Mouse (Mus musculus) testis, adult 2 months (tissue): Measurements from ENCODE around the gene Fbxo42. TPM values are rescaled to one million over a fixed set of nuclear protein-coding genes. Genes with fewer than 3 reads are reported as not detected.

Experiments used
- H3K27ac ChIP-seq: fragments of 200-500 bp; 2 replicates; pipeline ENCODE4 v1.5.1; 2012; ENCODE audit warnings: low read depth, low read length; ENCODE audit not compliant: control insufficient read depth, insufficient read depth
- H3K27me3 ChIP-seq: fragments of 200-500 bp; 2 replicates; pipeline ENCODE4 v1.6.1; 2012; ENCODE audit warnings: mild to moderate bottlenecking, low read length, moderate library complexity; ENCODE audit not compliant: control insufficient read depth, insufficient read depth
- H3K36me3 ChIP-seq: fragments of 200-500 bp; 2 replicates; pipeline ENCODE4 v1.6.1; 2012; ENCODE audit warnings: mild to moderate bottlenecking, low read length; ENCODE audit not compliant: control insufficient read depth, insufficient read depth
- H3K4me1 ChIP-seq: fragments of 200-500 bp; 2 replicates; pipeline ENCODE4 v1.6.1; 2012; ENCODE audit warnings: low read length; ENCODE audit not compliant: control insufficient read depth, insufficient read depth
- H3K4me3 ChIP-seq: fragments of 200-500 bp; 2 replicates; pipeline ENCODE4 v1.5.1; 2012; ENCODE audit warnings: low read depth, mild to moderate bottlenecking, low read length, moderate library complexity, mixed read lengths; ENCODE audit not compliant: control insufficient read depth
- CTCF ChIP-seq: fragments of 200-500 bp; IDR thresholded peaks from 2 replicates; pipeline ENCODE4 v1.5.1; 2012; ENCODE audit warnings: low read depth, mild to moderate bottlenecking, inconsistent platforms, low read length, moderate library complexity; ENCODE audit not compliant: control insufficient read depth, insufficient read depth, insufficient replicate concordance
- POLR2A ChIP-seq: fragments of 200-500 bp; IDR thresholded peaks from 2 replicates; pipeline ENCODE4 v1.6.1; 2012; ENCODE audit warnings: low read depth, mild to moderate bottlenecking, inconsistent platforms, low read length, moderate library complexity; ENCODE audit not compliant: control insufficient read depth
- polyA plus RNA-seq: library from polyadenylated mRNA; depleted of rRNA; stranded (reverse); fragments of >200 nt; gene quantifications from 2 replicates; pipeline ENCODE4 v1.2.3, GENCODE M21; 2012

The Fbxo42 gene
- polyA plus RNA-seq, 1 experiment: 10.7 TPM

DNA sequence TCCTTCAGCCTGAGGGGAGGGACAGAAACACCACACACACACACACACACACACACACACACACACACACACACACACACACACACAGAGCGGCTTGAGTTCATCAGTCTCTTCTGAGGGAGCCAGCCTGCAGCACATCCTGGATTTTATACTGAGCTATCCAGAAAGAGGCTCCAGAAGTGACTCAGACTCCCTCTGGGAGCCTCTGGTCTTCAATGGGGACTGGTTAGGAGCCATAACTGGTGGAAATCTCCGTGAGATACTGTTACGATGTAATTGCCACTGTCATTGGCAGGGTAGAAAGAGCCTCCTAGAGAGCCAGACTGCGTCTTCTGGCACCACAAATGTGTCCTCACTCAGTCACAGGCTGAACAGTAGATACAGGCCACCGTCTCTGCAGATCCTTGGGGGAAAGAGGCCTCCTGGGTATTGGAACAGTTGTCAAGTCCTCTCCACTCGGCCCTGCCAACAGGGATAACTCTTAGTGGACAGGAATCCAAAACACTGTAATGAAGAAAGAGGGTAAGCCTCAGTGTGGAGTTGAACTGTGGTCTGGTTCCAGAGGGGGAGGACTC lies 87.9 kb downstream of the Fbxo42 start:
- peaks cover 2% of the 10 kb centered on the region for H3K27me3 ChIP-seq
- TF ChIP-seq POLR2A (no peak), CTCF (no peak)
- peaks cover 10% of the 10 kb centered on the region for H3K4me1 ChIP-seq
- H3K4me3 ChIP-seq: peak overlapping the region; percentile 59
- no peak overlapping the region for H3K27ac ChIP-seq
- H3K36me3 ChIP-seq: no peaks in the 10 kb centered on the region

DNA sequence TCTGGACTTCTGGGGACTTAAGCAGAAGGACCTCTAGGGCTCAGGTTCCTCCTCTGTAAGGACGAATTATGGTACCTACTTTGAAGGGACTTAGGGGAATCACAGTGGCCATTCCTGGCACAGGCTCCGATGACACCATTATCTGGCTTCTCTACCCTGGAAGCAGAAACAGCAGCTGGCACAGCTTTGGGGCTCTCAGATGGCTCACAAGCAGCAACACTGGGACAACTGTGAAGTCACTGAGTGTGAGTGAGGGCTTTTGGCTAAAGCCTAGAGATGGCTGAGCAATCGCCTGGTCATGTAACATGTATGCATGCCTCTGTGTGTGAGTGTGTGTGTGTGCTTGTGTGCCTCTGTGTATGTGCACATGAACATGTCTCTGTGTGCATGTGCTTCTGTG lies 89.1 kb downstream of the Fbxo42 start:
- no peak for TF ChIP-seq POLR2A
- no peak for TF ChIP-seq CTCF
- H3K27ac ChIP-seq: no peak overlapping the region
- peaks cover 2% of the 10 kb centered on the region for H3K27me3 ChIP-seq

DNA sequence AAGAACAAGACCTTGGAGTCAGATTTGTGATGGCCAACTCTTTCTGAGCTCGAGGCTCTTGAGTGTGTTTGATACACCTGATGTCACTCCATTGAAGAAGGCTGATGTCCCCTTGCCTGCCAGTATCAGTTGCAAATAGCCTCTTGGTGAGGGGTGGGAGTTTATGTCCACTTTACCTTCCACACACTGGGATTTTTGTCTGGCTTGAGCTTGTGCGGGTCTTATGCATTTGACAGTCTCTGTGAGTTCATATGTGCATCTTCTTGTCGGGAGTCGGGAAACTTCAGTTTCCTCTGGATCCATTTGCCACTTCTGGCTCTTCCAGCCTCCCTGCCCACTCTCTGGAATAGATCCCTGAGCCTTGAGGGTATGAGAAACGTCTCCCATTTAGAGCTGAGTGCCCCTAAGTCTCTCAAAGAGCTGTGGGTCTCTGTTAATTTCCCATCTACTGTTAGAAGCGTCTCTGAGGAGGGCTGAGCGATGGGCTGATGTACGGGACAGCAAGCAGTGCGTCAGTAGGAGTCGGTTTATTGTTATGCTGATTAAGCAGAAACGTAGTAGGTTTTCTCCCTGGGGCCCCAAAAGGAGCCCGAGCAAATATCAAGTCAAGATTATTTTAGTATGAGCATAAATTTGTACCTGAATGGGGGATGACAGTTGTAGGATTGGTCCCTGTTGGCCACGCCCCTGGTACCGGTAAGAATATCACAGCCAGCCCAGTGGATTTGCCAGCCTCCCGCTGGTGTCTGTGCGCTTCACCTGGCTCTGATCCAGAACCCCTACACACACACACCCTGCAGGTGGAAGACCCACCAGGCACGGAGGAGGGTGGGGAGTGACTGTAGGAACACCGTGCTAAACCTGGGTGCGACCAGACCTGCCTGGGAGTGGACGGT lies 91.0 kb downstream of the Fbxo42 start:
- Histone ChIP-seq H3K27ac (no peak overlapping the region; the same call in 1 of the 2 replicates), H3K36me3 (no peaks in the 10 kb centered on the region), H3K4me1 (peaks cover 14% of the 10 kb centered on the region), H3K27me3 (peaks cover 2% of the 10 kb centered on the region), H3K4me3 (peak overlapping the region; percentile 56)
- TF ChIP-seq CTCF (no peak), POLR2A (no peak)

More for the DNA sequence above, 89.1 kb downstream of the Fbxo42 start:
- Histone ChIP-seq H3K4me3 (no peak overlapping the region), H3K4me1 (peaks cover 14% of the 10 kb centered on the region), H3K36me3 (no peaks in the 10 kb centered on the region)

DNA sequence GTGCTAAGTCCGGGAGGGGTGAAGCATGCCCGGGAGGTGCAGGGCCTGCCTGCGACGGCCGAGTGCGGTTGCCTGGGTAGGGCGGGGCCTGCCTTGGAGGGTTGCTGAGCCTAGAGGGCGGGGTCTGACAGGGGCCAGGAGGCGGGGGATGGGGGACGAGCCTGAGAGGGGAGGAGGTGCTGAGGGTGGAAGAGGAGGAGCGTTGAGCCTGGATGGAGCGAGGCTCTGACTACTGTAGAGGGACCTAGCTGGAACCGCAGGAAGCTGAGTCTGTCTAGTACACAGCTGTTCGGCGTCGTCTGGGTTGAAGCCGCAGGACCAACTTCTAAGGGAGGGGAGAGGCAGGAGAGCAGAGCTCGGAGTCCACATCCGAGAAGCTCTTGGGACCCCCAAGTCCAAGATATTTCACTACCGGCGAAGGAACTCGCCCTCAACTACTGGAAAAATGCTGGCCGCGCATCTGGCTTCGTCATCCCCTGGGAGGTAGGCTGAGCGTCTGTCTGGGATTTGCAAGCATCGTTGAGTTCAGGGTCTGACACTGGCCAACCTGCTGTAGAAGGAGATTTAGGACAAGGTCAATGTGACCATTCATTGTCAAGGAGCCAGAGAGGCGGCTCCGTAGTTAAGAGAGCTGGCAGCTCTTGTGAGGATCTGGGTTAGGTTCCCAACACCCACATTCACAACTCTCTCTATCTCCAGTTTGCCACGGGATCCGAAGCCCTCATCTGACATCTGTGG lies 91.8 kb downstream of the Fbxo42 start, which contains the start of gene Arhgef19:
TSS of gene Arhgef19 (plus strand) at position 112 of the 738 bp plus-strand sequence.
- Histone ChIP-seq H3K4me1 (peaks cover 14% of the 10 kb centered on the region), H3K27me3 (peaks cover 2% of the 10 kb centered on the region), H3K27ac (no peak within 1 kb of the TSS; the same call in 1 of the 2 replicates), H3K4me3 (peak within 1 kb of the TSS; percentile 56), H3K36me3 (no peaks in the 10 kb centered on the region)
- TF ChIP-seq POLR2A (no peak), CTCF (no peak)

DNA sequence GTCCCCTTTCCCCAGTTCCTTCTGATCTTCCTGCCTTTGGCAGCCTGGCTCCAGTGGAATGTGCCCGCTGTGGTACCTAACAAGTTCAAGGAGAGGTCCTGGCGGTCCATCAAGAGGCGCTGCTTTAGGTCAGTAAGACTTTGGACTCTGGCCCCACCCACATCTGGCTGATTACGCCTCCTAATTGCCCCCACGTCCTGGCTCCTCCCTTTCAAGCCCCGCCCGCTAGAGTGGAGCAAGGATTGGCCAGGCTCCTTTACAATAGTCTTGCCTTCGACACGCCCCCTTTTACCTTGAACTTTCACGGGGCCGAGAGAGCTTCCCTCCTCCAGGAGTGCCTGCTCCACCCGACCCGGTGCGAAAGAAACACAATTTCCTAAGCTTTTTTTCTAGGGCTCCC lies 92.9 kb downstream of the Fbxo42 start:
- Histone ChIP-seq H3K27ac (no peak overlapping the region), H3K4me3 (no peak overlapping the region), H3K27me3 (peaks cover 2% of the 10 kb centered on the region), H3K36me3 (no peaks in the 10 kb centered on the region), H3K4me1 (peaks cover 14% of the 10 kb centered on the region)
- TF ChIP-seq CTCF: no peak
- no peak for TF ChIP-seq POLR2A

DNA sequence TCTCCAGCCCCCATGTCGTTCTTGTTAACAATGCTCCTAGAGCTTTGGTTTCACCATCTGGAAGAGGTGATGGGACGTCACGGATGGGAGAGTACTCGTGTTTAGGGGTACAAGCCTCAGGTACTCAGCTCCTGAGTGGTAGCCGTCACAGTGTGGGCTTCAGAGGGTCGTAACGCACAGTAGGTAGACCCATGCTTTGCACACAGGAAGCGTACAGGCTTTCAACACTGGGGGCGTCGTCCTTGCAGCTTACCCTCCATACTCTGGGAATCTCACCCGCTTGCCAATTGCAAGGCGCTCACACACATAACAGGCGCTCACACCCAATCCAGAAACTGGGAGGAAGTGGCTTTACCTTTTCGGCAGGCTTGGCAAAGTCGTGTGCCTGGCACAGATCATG lies 94.1 kb downstream of the Fbxo42 start:
- H3K27me3 ChIP-seq: peaks cover 2% of the 10 kb centered on the region
- no peak for TF ChIP-seq CTCF
- TF ChIP-seq POLR2A: no peak
- no peak overlapping the region for H3K4me3 ChIP-seq

DNA sequence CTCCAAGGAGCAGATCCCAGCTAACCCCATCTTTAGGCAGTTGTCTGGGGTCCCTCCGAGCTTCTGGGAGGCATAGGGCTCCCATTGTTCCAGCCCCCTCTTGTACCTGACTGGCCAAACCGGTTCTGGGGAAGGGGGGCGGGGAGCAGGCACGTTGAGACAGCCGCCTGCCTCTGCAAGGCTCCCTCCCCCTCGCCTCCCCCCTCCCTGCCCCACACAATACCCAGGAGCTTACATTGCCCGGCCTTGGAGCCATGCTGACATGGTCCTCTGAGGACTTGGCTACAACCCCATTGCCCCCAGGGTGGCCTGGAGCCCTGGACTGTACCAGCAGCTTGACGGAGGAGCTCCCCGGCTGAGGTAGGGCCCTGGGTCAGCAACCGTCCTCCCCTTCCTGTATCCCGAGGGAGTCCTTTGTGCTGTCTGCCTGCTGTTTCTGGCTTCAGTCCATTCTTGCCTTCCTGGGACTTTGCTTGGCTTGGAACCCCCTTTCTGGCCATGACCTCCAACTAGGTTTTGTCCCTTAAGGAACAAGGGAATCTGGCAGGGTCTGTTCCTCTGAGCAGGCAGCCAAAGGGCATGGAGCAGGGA lies 95.0 kb downstream of the Fbxo42 start:
- Histone ChIP-seq H3K4me1 (peaks cover 20% of the 10 kb centered on the region), H3K27ac (no peak overlapping the region), H3K27me3 (peaks cover 4% of the 10 kb centered on the region), H3K4me3 (no peak overlapping the region), H3K36me3 (no peaks in the 10 kb centered on the region)
- no peak for TF ChIP-seq CTCF

More for the DNA sequence above, 94.1 kb downstream of the Fbxo42 start:
- peaks cover 14% of the 10 kb centered on the region for H3K4me1 ChIP-seq
- no peaks in the 10 kb centered on the region for H3K36me3 ChIP-seq
- H3K27ac ChIP-seq: no peak overlapping the region
